Mouse (Mus musculus) hindbrain, embryonic 15.5 days (tissue): ENCODE measurements around the gene Cdh12. TPM values are rescaled to one million over a fixed set of nuclear protein-coding genes. Genes with fewer than 3 reads are reported as not detected.

ENCODE experiments used
- ATAC-seq: fragments of 200-750 bp; cut with Nextera tagmentation; 2 replicates; pipeline ENCODE4 v1.8.0; 2017; ENCODE audit warnings: low read depth, moderate number of reproducible peaks, moderate TSS enrichment; ENCODE audit not compliant: low FRiP score
- H3K27ac ChIP-seq: fragments of 300-500 bp; sonication (generic); replicated peaks from 2 replicates; pipeline ENCODE4 v1.5.1; 2015; ENCODE audit warnings: mild to moderate bottlenecking, inconsistent platforms
- H3K27me3 ChIP-seq: fragments of 300-500 bp; sonication (generic); 2 replicates; pipeline ENCODE4 v1.6.1; 2015; ENCODE audit warnings: control low read depth, inconsistent platforms
- H3K36me3 ChIP-seq: fragments of 300-500 bp; sonication (generic); 2 replicates; pipeline ENCODE4 v1.6.1; 2015; ENCODE audit warnings: control low read depth, inconsistent platforms
- H3K4me1 ChIP-seq: fragments of 300-500 bp; sonication (generic); replicated peaks from 2 replicates; pipeline ENCODE4 v1.6.1; 2015; ENCODE audit warnings: control low read depth, inconsistent platforms
- H3K4me2 ChIP-seq: fragments of 300-500 bp; sonication (generic); 2 replicates; pipeline ENCODE4 v1.6.1; 2015; ENCODE audit warnings: moderate library complexity, mild to moderate bottlenecking, inconsistent platforms
- H3K4me3 ChIP-seq: fragments of 300-500 bp; sonication (generic); 2 replicates; pipeline ENCODE4 v1.5.1; 2015; ENCODE audit warnings: mild to moderate bottlenecking, inconsistent platforms
- H3K9ac ChIP-seq: fragments of 300-500 bp; sonication (generic); 2 replicates; pipeline ENCODE4 v1.6.1; 2015; ENCODE audit warnings: inconsistent platforms
- H3K9me3 ChIP-seq: fragments of 300-500 bp; sonication (generic); 2 replicates; pipeline ENCODE4 v1.6.1; 2016; ENCODE audit warnings: control low read depth, inconsistent platforms
- whole genome bisulfite sequencing: fragments of 180-500 bp; shearing (Covaris S2); methylation state at CpG from one replicate; pipeline ENCODE4 v1.1.7; 2015; 5-methylcytosine and 5-hydroxymethylcytosine counted together
- polyA plus RNA-seq: library from polyadenylated mRNA; unstranded; fragments of >200 nt; fragmentation: Nextera tagmentation; extraction: Ambion mirVana; gene quantifications from 2 replicates; pipeline ENCODE4 v1.2.1, GENCODE M21; 2015

Gene Cdh12
- 8.0 and 9.6 TPM in 2 replicates for polyA plus RNA-seq

GRCm38 (mm10) chr15:20448861-20449663 lies at the start of gene Cdh12:
Cdh12 (plus strand) TSS chr15:20449265.
- WGBS: 4% methylated on average over 18 of the region's 18 CpGs
- no peaks in the 10 kb centered on the region for H3K36me3 ChIP-seq
- no peaks in the 10 kb centered on the region for H3K9me3 ChIP-seq
- H3K4me2 ChIP-seq: peak within 1 kb of the TSS; percentile 77
- peak within 1 kb of the TSS; percentile 54 for H3K4me3 ChIP-seq
- peaks cover 7% of the 10 kb centered on the region; the same call in 1 of the 2 replicates for H3K4me1 ChIP-seq
- no peaks in the 10 kb centered on the region for H3K27me3 ChIP-seq
- peak within 1 kb of the TSS; percentile 56 for H3K9ac ChIP-seq
- H3K27ac ChIP-seq: peak within 1 kb of the TSS; percentile 68
- ATAC-seq: peak; percentile 92

GRCm38 (mm10) chr15:20403596-20403995 lies 45.5 kb upstream of the Cdh12 start:
- H3K9me3 ChIP-seq: no peaks in the 10 kb centered on the region
- WGBS: 51% methylated on average over 3 of the region's 3 CpGs
- ATAC-seq: no peak
- no peak overlapping the region for H3K4me3 ChIP-seq
- no peak overlapping the region for H3K27ac ChIP-seq
- H3K36me3 ChIP-seq: no peaks in the 10 kb centered on the region
- no peaks in the 10 kb centered on the region for H3K27me3 ChIP-seq
- H3K9ac ChIP-seq: no peak overlapping the region
- H3K4me1 ChIP-seq: no peaks in the 10 kb centered on the region
- H3K4me2 ChIP-seq: no peak overlapping the region

GRCm38 (mm10) chr15:20413397-20413796 lies 35.7 kb upstream of the Cdh12 start:
- ATAC-seq: no peak
- WGBS: 96% methylated on average over 1 of the region's 1 CpGs
- Histone ChIP-seq H3K27me3 (no peaks in the 10 kb centered on the region), H3K9me3 (no peaks in the 10 kb centered on the region), H3K4me2 (no peak overlapping the region), H3K4me3 (no peak overlapping the region), H3K27ac (no peak overlapping the region), H3K36me3 (no peaks in the 10 kb centered on the region), H3K4me1 (no peaks in the 10 kb centered on the region), H3K9ac (no peak overlapping the region)

- Histone ChIP-seq H3K36me3 (no peaks in the 10 kb centered on the region), H3K4me1 (no peaks in the 10 kb centered on the region), H3K27ac (no peak overlapping the region), H3K4me3 (no peak overlapping the region), H3K4me2 (no peak overlapping the region), H3K27me3 (no peaks in the 10 kb centered on the region), H3K9me3 (no peaks in the 10 kb centered on the region), H3K9ac (no peak overlapping the region)
- WGBS: 65% methylated on average over 2 of the region's 2 CpGs
- no peak for ATAC-seq
These were observed 12.7 kb upstream of the Cdh12 start for GRCm38 (mm10) chr15:20436356-20436755.

- Histone ChIP-seq H3K4me1 (peaks cover 7% of the 10 kb centered on the region; the same call in 1 of the 2 replicates), H3K4me3 (peak overlapping the region; percentile 28), H3K27ac (no peak overlapping the region), H3K4me2 (peak overlapping the region; percentile 32), H3K27me3 (no peaks in the 10 kb centered on the region), H3K9me3 (no peaks in the 10 kb centered on the region), H3K36me3 (no peaks in the 10 kb centered on the region), H3K9ac (no peak overlapping the region)
- 75% methylated on average over 5 of the region's 5 CpGs for WGBS
- ATAC-seq: no peak
These were observed 1.5 kb downstream of the Cdh12 start for GRCm38 (mm10) chr15:20450558-20450957.

GRCm38 (mm10) chr15:20458508-20458907 lies 9.4 kb downstream of the Cdh12 start:
- H3K4me3 ChIP-seq: no peak overlapping the region
- 85% methylated on average over 3 of the region's 3 CpGs for WGBS
- no peak for ATAC-seq

GRCm38 (mm10) chr15:20462500-20462899 lies 13.4 kb downstream of the Cdh12 start:
- no peak for ATAC-seq
- Histone ChIP-seq H3K4me3 (no peak overlapping the region), H3K27me3 (no peaks in the 10 kb centered on the region), H3K27ac (no peak overlapping the region), H3K4me1 (no peaks in the 10 kb centered on the region), H3K4me2 (no peak overlapping the region), H3K36me3 (no peaks in the 10 kb centered on the region), H3K9ac (no peak overlapping the region), H3K9me3 (no peaks in the 10 kb centered on the region)
- WGBS: 89% methylated on average over 3 of the region's 3 CpGs

More at GRCm38 (mm10) chr15:20458508-20458907, 9.4 kb downstream of the Cdh12 start:
- Histone ChIP-seq H3K4me1 (no peaks in the 10 kb centered on the region), H3K27me3 (no peaks in the 10 kb centered on the region), H3K9me3 (no peaks in the 10 kb centered on the region), H3K36me3 (no peaks in the 10 kb centered on the region), H3K9ac (no peak overlapping the region), H3K27ac (no peak overlapping the region), H3K4me2 (no peak overlapping the region)

GRCm38 (mm10) chr15:20463601-20464000 lies 14.5 kb downstream of the Cdh12 start:
- Histone ChIP-seq H3K9me3 (no peaks in the 10 kb centered on the region), H3K27me3 (no peaks in the 10 kb centered on the region), H3K36me3 (no peaks in the 10 kb centered on the region), H3K9ac (no peak overlapping the region), H3K4me3 (no peak overlapping the region), H3K4me2 (no peak overlapping the region), H3K4me1 (no peaks in the 10 kb centered on the region), H3K27ac (no peak overlapping the region)
- no peak for ATAC-seq
- WGBS: 82% methylated on average over 1 of the region's 1 CpGs

GRCm38 (mm10) chr15:20550979-20551378 lies 101.9 kb downstream of the Cdh12 start:
- WGBS: 94% methylated on average over 4 of the region's 4 CpGs
- ATAC-seq: no peak

GRCm38 (mm10) chr15:20571012-20571411 lies 121.9 kb downstream of the Cdh12 start:
- Histone ChIP-seq H3K27me3 (no peaks in the 10 kb centered on the region), H3K4me1 (no peaks in the 10 kb centered on the region), H3K9me3 (no peaks in the 10 kb centered on the region), H3K4me2 (no peak overlapping the region), H3K27ac (no peak overlapping the region), H3K9ac (no peak overlapping the region), H3K4me3 (no peak overlapping the region), H3K36me3 (no peaks in the 10 kb centered on the region)
- no peak for ATAC-seq
- WGBS: 64% methylated on average over 4 of the region's 4 CpGs

More at GRCm38 (mm10) chr15:20550979-20551378, 101.9 kb downstream of the Cdh12 start:
- Histone ChIP-seq H3K4me2 (no peak overlapping the region), H3K27ac (no peak overlapping the region), H3K9me3 (no peaks in the 10 kb centered on the region), H3K4me1 (no peaks in the 10 kb centered on the region), H3K9ac (no peak overlapping the region), H3K4me3 (no peak overlapping the region), H3K27me3 (no peaks in the 10 kb centered on the region), H3K36me3 (no peaks in the 10 kb centered on the region)

GRCm38 (mm10) chr15:20582567-20583075 lies 133.6 kb downstream of the Cdh12 start:
- Histone ChIP-seq H3K27me3 (no peaks in the 10 kb centered on the region), H3K9ac (no peak overlapping the region), H3K27ac (no peak overlapping the region), H3K4me1 (no peaks in the 10 kb centered on the region), H3K36me3 (no peaks in the 10 kb centered on the region), H3K4me3 (no peak overlapping the region), H3K4me2 (no peak overlapping the region), H3K9me3 (no peaks in the 10 kb centered on the region)
- 75% methylated on average over 5 of the region's 5 CpGs for WGBS
- ATAC-seq: no peak

GRCm38 (mm10) chr15:20591599-20591998 lies 142.5 kb downstream of the Cdh12 start:
- ATAC-seq: no peak
- WGBS: 70% methylated on average over 5 of the region's 5 CpGs
- Histone ChIP-seq H3K9ac (no peak overlapping the region), H3K4me3 (no peak overlapping the region), H3K27ac (no peak overlapping the region), H3K4me1 (no peaks in the 10 kb centered on the region), H3K27me3 (no peaks in the 10 kb centered on the region), H3K9me3 (no peaks in the 10 kb centered on the region), H3K4me2 (no peak overlapping the region), H3K36me3 (no peaks in the 10 kb centered on the region)
